Mouse (Mus musculus) C2C12 (cell line): ENCODE measurements at regions not wholly inside any gene's neighbourhood (a gene's known extent, or its start where the extent isn't known, plus 50 kb on each side); places are given as distances from the start of the nearest gene placed in this dataset.

Experiments
- H3K27me3 ChIP-seq: one replicate; pipeline ENCODE4 v1.6.1; 2011; ENCODE audit not compliant: control insufficient read depth, insufficient read depth, insufficient read length
- H3K36me3 ChIP-seq: one replicate; pipeline ENCODE4 v1.6.1; 2011; ENCODE audit not compliant: control insufficient read depth, insufficient read depth
- H3K4me3 ChIP-seq: one replicate; pipeline ENCODE4 v1.5.1; 2011; ENCODE audit warnings: mild to moderate bottlenecking, control low read depth; ENCODE audit not compliant: poor library complexity, insufficient read depth, severe bottlenecking
- H3K79me2 ChIP-seq: one replicate; pipeline ENCODE4 v1.6.1; 2011; ENCODE audit not compliant: control insufficient read depth, insufficient read depth
- H3K79me3 ChIP-seq: one replicate; pipeline ENCODE4 v1.6.1; 2011; ENCODE audit warnings: low read depth, control low read depth
- H3ac ChIP-seq: one replicate; pipeline ENCODE3; 2011; ENCODE audit warnings: low read depth; ENCODE audit not compliant: control insufficient read depth, insufficient read length
- CEBPB ChIP-seq: IDR thresholded peaks from one replicate; pipeline ENCODE4 v1.6.1; 2011; ENCODE audit warnings: low read depth, mild to moderate bottlenecking, control low read depth, moderate library complexity
- CTCF ChIP-seq: IDR thresholded peaks from one replicate; pipeline ENCODE4 v1.5.1; 2011; ENCODE audit not compliant: control insufficient read depth, insufficient read depth, insufficient read length
- FOSL1 ChIP-seq: IDR thresholded peaks from one replicate; pipeline ENCODE4 v1.8.0; 2011; ENCODE audit warnings: mild to moderate bottlenecking, low read length; ENCODE audit not compliant: poor library complexity, insufficient read depth, severe bottlenecking
- MAX ChIP-seq: IDR thresholded peaks from one replicate; pipeline ENCODE4 v1.6.1; 2011; ENCODE audit warnings: mild to moderate bottlenecking, control low read depth
- MYOD1 ChIP-seq: IDR thresholded peaks from one replicate; pipeline ENCODE4 v1.6.1; 2011; ENCODE audit warnings: low read depth; ENCODE audit not compliant: control insufficient read depth, insufficient read length
- MYOG ChIP-seq: IDR thresholded peaks from one replicate; pipeline ENCODE4 v1.6.1; 2011; ENCODE audit not compliant: control insufficient read depth, insufficient read length; ENCODE audit errors: extremely low read depth
- USF1 ChIP-seq: IDR thresholded peaks from one replicate; pipeline ENCODE4 v1.6.1; 2011; ENCODE audit warnings: low read depth, mild to moderate bottlenecking, control low read depth, moderate library complexity

DNA sequence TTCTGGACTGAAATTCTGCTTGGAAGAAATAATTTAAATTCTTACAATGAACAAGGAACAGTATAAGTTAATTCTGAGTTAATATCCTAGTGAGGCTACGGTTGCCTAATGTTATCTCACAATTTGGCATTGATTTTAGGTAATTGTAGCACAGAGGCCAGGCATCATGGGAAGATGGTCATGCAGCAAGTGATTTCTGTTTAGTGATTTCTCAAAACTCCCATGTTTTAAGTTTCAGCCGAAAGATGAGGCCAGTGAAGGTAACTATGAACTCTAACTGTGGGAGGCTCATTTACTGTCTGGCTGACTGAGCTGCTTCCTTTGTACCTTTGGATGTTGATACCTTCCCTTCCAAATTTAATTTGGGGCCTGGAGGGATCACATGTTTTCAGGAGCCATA, 65.6 kb upstream of the Cwc22 start:
- Histone ChIP-seq H3K27me3 (no peaks in the 10 kb centered on the region), H3K79me3 (no peaks in the 10 kb centered on the region), H3K36me3 (no peaks in the 10 kb centered on the region), H3K79me2 (no peaks in the 10 kb centered on the region), H3ac (no peak overlapping the region), H3K4me3 (no peak overlapping the region)
- TF ChIP-seq USF1 (no peak), CTCF (no peak), MYOD1 (no peak), MYOG (no peak), MAX (no peak), CEBPB (no peak), FOSL1 (no peak)

DNA sequence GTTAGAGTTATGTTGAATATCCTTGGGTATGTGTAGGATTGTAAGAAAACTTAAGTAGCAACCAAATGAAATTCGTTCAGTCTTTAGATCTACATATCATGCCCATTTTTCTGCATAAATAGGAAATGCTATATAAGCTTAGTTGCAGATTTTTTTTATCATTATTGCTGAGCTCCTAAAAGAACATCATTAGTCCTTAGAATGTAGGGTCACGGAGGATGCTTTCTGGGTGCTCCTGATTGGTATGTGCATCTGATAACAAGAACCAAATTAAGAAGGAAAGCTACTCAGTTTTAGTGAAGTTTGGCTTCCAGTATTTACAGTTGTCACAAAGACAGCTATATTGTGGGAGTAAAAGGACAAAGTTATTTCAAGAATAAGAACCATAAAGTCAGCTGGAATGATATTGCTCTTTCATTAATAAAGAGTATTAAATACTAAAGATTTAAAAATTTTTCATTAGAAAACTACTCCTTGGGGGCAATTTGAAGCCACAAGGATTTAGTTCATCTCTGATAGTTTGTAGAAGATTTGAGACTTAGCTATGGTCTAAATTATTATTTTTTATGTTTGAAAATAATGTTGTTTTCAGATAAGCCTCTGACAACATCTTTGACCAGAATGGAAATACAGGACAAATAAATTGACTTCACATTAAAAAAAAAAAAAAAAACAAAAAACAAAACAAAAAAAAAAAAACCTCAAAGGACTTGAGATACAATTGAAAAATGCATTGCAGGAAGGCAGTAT, 65.1 kb upstream of the Cwc22 start:
- no peak for TF ChIP-seq USF1
- TF ChIP-seq CEBPB: no peak
- TF ChIP-seq MAX: no peak
- TF ChIP-seq CTCF: no peak
- TF ChIP-seq MYOG: no peak
- TF ChIP-seq MYOD1: no peak
- TF ChIP-seq FOSL1: no peak
- Histone ChIP-seq H3K27me3 (no peaks in the 10 kb centered on the region), H3K79me2 (no peaks in the 10 kb centered on the region), H3K36me3 (no peaks in the 10 kb centered on the region), H3ac (no peak overlapping the region), H3K79me3 (no peaks in the 10 kb centered on the region), H3K4me3 (no peak overlapping the region)

DNA sequence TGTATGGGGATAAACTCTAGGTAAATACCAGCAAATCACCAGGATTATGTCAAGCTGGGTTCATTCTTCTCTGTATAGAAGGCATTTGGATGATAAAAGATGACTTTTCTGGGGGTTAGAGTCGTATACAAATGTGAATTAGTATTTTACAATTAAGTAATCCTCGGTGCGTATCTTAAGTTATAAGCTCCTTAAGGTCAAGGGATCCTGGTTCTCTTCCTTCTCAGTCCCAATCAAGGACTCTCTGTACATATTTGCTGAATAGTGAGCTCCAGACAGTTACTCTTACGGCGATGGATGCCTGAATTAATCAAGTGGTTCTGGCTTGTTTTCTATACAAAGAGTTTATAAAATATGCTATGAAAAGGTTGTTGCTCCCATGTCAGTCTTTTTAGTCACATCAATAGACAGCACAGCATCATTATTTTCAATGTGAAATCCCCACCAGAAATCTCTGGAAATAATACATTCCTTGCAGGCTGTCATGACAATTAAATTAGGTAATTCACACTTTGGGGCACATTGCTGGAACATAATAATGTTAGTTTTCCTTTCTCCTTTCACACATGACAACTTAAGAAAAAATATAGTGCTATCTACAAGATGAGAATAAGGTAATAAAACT, 64.0 kb upstream of the Cwc22 start:
- no peaks in the 10 kb centered on the region for H3K79me2 ChIP-seq
- no peaks in the 10 kb centered on the region for H3K27me3 ChIP-seq
- TF ChIP-seq MYOD1 (no peak), FOSL1 (no peak), CEBPB (no peak), CTCF (no peak), USF1 (no peak), MYOG (no peak), MAX (no peak)
- no peak overlapping the region for H3K4me3 ChIP-seq
- no peaks in the 10 kb centered on the region for H3K36me3 ChIP-seq
- no peaks in the 10 kb centered on the region for H3K79me3 ChIP-seq
- no peak overlapping the region for H3ac ChIP-seq

DNA sequence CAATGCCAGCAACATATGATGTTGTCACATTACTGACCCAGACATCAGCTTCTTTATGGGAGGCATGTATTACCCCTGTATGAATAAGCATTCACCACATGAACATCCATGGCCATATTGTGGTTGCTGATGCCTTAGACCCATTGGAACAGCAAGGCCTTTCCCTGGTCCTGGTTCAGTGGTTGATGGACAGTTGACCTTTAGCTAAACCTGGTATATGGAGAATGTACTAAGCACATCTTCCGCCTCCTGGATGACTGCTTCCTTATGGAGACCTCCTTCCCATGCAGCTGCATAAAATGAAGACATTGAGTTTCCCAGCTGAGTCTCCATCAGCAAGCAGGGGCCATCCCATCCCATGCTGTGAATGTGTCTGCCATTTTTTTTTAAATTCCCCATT, 61.9 kb upstream of the Cwc22 start:
- no peak overlapping the region for H3ac ChIP-seq
- no peaks in the 10 kb centered on the region for H3K36me3 ChIP-seq
- H3K4me3 ChIP-seq: no peak overlapping the region
- H3K79me3 ChIP-seq: no peaks in the 10 kb centered on the region
- no peaks in the 10 kb centered on the region for H3K79me2 ChIP-seq
- H3K27me3 ChIP-seq: no peaks in the 10 kb centered on the region
- no peak for TF ChIP-seq MYOD1
- no peak for TF ChIP-seq USF1

DNA sequence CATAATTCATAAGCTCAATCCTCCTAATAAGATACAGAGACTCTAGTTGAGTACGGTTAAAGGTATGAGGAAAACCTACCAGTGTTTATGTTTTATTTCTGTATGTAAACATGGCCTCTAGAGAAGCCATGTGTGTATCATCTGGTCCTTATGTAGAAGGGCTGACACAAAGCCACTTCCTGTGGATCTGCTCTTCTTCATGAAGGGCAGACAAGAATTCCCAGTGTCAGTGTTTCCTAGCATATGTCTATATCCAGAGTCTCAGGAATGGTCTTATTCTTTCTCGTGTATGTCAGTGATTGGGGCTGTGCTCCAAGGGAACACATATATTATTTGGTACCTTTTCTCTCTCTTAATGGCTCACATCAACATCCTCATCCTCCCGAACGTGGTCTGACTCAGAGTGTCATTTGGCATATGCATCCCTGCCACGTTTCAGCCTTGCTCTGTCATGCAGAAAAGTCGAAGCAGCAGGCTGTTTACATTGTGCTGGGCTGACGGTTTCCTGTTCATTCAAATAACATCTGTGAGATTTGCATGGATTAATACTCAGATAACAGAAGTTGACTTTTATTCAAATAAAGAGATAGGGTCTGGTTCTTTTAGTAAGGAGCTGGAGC, 59.3 kb upstream of the Cwc22 start:
- no peaks in the 10 kb centered on the region for H3K27me3 ChIP-seq
- no peaks in the 10 kb centered on the region for H3K36me3 ChIP-seq
- H3K4me3 ChIP-seq: no peak overlapping the region
- no peaks in the 10 kb centered on the region for H3K79me3 ChIP-seq
- no peak overlapping the region for H3ac ChIP-seq
- TF ChIP-seq CEBPB (no peak), CTCF (no peak), FOSL1 (no peak)
- no peaks in the 10 kb centered on the region for H3K79me2 ChIP-seq

DNA sequence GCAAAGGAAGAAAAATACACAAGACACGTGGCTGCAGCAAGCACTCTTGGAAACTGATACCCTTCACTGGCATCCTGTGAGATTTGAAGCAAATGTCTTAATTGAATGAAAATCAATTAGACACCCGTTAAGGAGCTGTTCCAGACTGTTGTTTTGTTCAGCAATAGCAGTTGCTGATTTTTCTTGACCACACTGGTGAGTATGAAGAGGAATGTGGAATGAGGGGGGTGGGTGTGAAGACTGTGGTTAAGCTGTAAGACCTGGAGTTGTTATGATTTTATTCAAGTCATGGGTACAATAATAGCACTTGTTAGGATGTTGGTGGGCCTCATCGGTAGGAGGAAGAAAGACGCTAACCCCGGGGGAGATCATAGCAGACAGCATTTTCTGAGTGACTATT, 58.3 kb upstream of the Cwc22 start:
- Histone ChIP-seq H3K79me3 (no peaks in the 10 kb centered on the region), H3K4me3 (no peak overlapping the region), H3ac (no peak overlapping the region), H3K36me3 (no peaks in the 10 kb centered on the region), H3K27me3 (no peaks in the 10 kb centered on the region), H3K79me2 (no peaks in the 10 kb centered on the region)
- TF ChIP-seq USF1: no peak
- TF ChIP-seq MYOG: no peak
- TF ChIP-seq MYOD1: no peak
- no peak for TF ChIP-seq CEBPB
- TF ChIP-seq FOSL1: no peak
- TF ChIP-seq CTCF: no peak
- no peak for TF ChIP-seq MAX
